Mouse (Mus musculus): ENCODE data around the gene Bptf. TPM values are rescaled to one million over a fixed set of nuclear protein-coding genes. Genes with fewer than 3 reads are reported as not detected.
A peak's percentile ranks its signal among the peaks of the same experiment; 100 is the strongest.
"Not testable (repeated sequence)": the region's sequence is repeated elsewhere in the genome, so short reads cannot be mapped to it uniquely, and the experiment has no call there.

Gene Bptf
- total RNA-seq, 2 experiments from 2014 or later: 27.9 to 31.3 TPM

DNA sequence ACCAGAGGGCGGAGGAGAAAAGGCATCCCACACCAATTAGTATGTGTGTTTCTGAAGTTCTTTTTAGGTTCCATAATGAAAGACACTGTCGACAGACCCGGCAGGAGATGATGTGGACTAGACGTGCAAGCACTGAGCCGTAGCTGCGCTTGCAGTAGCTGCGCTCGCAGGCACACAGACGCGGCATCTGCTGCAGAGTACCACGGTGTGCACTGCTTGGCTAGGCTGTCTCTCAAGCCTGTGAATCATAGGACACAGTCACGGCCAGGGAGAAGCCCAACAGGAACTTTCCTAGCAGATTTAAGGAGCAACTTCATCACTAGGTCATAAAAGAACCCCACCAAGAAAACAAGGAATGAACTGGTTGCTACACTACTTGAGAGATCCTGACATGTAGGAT lies 14.1 kb downstream of the Bptf start:
- DNase-seq: no peak

DNA sequence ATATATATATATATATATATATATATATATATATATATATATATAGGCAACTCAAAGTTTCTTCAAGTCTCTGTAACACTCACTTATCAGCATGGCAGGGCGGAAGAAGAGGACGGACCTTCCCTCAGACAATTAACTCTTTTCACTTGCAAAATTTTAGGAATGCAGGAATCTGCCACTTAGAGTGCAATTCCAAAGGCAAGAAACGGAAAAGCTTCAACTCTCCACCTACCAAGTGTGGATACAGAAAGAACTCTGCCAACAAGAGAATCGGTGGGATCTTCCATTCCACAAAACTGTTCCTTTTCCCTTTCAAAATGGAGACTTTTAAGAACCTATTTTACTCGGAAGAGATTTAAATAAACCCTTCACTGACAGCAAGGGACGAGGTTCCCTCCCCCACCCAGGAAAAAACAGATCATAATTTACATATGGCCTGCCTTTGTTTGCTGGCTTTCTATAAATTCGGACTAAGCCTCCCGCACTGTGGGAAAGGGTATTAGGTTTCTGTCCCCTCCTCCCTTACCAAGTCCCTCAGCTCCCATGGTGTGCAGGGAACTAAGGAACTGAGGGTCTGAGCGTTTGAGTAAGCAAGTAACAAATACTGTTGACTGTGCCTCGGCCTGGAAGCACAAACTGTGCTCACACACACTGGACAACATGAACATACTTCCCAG lies 17.9 kb downstream of the Bptf start:
- DNase-seq: no peak

DNA sequence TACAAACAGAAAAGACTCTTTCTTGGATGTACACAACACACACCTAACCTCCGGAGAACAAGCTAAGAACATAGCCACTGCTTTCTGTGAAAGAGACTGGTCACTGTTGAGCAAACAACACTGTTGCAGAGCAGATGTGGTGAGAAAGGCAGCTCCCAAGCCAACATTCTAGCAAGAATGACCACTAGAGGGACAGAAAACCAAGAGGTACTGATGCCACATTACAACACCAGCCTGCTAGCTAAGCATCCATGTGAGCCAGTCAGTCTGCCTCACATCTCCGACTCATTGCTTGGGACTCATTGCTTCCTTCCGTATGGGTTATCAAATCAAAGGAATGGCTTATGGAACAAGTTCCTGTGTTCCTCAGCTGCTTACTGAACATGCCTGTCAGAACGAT lies 18.8 kb downstream of the Bptf start:
- DNase-seq: peak; percentile 25 to 48

DNA sequence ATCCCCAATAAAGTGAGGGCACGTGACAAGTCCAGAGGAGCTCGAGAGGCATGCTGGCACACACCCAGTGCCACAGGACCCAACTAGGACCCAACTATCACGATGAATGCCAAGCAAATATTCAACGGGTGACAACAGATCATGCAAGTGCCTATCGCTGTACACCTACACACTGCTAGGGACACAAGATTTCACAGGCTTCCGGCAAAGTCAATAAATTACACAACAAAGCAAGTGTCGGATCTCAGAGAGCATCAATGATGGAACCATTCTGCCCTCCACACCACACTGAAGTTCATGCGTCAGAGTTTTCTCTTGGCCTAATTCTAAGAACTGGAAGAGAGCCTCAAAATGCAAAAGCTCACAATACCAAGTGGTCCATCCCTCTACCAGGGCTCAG lies 22.3 kb downstream of the Bptf start:
- no peak for DNase-seq

DNA sequence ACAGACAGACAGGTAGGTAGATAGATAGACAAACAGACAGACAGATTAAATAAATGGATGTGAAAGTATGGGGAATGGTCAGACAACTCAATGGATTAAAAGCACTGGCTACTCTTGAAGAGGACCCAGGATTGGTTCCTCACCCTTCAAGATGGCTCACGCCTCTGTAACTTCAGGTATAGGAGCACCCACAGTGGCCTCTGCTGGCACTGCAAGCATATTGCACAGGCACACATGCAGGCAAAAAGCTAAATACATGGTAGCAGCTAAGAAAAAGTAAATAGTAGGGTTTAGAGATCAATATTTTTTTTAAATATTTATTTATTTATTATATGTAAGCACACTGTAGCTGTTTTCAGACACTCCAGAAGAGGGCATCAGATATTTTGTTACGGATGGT lies 23.0 kb downstream of the Bptf start:
- DNase-seq: no peak

DNA sequence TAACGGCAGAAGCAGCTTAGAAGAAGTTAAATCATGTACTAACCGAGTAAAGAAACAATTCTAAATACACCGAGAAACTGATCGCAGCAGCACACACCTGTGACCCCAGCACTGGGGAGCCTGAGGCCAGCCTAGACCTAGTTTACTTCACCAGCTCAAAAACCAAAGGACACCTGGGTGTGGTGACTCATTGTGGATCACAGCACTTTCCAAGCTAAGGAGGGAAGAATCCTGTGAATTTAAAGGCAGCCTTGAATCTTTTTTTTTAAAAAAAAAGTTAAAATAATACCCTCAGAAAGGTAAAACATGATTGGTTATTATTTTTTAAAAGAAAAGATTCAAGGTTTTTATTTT lies 24.2 kb downstream of the Bptf start:
- DNase-seq: no peak

DNA sequence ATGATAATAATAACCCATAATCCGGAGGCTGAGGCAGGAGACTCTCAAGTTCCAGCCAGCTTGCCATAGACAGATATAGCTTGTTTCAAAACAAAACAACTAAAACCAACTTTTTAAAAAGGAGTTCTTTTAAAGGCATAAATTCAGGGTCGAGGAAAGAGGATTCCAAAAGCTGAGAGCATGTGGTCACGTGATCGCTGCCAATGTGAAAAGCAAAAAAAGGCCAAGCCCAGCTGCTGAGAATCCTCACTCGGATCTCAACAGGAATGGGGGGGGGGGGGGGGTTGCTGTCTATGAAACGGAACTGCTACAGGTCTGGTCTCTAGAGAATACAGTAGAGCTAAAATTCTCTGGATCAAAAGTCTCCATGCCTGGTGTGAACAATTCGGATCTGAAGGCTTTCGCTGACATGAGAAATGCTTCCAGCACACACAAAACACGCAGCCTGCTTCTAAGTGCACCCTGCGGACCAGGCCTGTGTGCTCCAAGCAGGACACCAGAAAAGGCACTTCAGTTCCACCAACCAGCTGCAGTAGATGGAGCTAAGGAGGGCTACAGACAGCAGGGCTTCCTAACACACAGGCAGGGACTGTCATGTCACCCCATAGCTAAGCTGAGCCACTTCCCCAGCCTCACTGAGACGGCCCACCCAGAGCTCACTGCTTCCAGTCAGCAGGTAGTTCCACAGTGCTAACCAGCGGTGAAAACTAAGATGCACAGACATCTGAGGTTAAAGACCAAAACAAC lies 24.8 kb downstream of the Bptf start:
- no peak for DNase-seq

DNA sequence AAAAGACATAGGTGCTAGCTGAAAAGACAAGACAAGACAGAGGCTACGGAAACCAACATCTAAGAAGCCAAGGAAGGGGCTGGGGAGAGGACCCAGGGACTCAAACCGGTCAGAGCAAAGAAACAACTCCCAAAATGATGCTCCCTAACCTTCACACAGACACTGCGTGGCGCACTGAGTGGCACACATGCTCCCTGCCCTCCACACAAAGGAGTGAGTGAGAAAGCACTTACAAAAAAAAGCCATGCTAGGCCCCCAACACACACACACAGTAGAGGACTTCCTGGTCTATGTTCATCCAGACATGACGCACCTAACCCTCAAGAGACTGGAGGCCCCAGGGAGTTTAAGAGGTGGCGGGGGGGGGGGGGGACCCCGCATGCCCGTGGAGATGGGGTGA lies 25.5 kb downstream of the Bptf start:
- DNase-seq: no peak

DNA sequence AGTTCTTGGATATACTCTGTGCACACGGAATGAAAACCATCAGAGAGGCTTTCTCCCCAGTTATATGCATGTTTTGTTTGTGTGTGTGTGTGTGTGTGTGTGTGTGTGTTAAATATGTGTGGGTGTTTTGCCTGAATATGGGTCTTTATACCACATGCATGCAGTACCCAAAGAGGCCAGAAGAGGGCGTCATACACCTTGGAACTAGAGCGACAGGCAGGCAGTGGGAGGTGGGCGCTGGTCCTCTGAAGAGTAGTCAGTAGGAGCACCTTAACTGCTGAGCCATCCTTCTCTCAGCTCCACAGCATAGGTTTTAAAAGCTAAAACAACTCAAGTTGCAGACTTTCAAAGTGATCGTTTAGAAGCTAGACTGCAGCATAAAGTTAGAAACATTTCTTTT lies 26.7 kb downstream of the Bptf start:
- peak; percentile 58 to 88 for DNase-seq

DNA sequence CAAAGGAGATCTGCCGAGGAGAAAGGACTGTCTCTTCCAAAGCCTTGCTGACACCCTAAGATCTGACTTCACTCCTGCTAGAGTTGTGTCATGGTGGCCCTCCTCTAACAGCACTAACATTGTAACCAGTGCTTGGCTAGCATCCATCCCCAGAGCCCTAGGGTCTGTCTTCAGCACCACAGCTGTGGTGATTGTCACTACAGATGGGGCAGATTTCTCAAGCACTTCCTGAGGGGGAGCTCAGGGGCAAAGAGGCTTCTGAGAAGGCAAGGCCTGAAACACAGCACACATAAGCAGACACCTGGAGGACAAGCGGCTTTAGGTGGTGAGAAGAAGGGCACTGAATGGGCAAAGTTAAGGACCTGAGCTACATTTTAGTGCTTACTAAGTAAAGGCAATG lies 28.2 kb downstream of the Bptf start:
- DNase-seq: no peak

DNA sequence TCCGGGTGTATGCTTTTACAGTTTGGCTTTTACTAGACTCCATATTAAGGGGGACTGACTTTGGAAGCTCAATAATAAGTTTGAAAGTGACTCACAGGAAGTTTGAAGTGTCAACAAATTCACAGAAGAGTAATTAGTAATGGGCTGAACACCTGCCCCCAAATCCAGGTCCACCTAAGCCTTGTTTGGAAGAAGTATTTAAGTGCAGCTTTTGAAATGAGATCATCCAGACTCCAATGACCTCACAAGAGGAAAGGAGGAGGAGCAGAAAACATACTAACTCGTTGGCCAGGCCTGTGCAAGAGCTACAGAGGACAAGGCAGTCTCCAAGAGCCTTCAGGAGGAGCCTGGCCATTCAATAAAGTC lies 28.7 kb downstream of the Bptf start:
- no peak for DNase-seq

DNA sequence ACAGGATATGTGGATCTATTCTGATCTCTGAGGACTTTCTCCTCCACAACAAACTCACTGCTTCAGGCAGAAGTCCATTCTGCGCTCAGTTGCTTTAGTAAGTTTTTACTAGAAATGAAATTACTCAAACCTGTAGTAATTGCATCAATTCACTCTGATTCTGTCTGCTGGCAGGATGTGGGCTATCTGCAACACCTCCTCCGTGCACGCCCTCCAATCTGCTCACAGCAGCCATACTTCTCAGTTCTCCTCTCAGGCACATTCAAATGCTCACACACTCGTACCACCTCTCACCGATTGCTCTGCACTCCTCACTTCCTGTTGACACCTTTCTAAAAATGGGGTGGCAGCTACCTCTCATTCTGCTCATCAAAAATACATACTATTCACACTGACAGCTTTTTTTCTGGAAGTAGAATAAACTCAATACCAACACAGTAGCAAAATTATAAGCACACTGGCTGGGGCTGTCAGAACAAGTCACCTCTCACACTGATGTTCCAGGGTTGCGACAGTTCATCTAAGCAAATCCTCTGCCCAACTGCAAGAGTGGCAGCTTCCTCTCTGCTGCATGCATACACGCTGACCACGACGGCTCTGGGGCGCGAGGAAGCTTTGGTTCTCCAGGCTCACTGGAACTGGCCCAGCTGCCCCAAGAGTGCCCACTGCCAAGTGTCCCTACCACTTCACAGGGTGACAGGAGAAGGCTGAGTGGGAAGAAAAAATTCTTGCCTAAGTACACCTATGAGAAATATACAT lies 29.3 kb downstream of the Bptf start:
- DNase-seq: peak; percentile 35

DNA sequence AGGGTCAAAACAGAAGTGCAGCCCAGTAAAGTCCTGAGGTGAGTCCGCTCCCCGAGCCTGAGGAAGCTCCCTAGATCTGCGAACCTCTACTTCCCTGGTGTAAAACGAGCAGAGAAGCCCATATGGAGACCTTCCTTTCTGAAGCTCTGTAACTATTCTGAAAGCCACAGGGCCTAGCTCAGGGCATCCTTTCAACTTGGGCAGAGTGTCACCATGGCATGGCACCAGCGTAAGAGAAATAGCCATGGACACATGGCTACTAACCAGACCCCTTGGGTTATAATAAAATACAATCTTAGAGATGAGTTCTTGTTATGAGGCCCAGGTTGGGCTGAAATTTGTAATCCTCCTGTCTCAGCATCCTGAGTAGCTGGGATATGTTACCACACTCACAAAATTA lies 35.0 kb downstream of the Bptf start:
- DNase-seq: no peak

DNA sequence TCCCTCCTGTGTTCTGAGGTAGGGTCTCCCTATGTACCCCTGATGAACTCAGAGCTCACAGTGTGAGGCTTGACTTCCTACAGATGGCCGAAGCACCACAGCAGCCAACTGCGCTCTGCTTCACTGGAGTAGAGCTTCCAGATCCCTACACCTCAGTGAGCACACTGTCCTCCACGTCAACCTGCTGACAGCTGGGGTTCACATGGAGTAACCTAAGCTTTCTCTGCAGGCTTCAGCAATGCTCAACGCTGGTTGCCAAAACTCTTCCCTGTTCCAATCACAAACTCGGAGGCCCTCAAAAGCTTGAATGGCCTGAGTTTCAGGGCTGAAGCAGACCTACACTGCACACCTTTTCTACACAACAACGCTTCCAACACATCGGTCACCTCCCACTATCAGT lies 38.1 kb downstream of the Bptf start:
- DNase-seq: no peak

DNA sequence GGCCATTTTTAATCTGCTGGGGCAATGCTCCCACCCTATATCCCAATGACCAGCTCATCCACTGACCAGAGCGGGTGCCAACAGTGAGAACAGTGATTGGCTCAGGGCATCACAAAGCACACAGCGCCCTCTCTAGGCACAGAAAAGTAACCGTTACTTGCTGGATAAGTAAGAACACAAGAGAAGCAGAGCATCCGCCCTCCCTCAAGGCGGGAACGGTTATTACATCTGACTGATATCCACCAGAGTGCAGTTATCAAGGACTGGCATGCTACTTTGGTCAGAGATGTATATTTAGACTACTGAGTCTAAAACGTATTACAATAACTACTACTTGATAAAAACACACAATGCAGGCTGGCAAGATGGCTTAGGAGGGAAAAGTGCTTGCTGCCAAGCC lies 39.3 kb downstream of the Bptf start:
- DNase-seq: no peak

DNA sequence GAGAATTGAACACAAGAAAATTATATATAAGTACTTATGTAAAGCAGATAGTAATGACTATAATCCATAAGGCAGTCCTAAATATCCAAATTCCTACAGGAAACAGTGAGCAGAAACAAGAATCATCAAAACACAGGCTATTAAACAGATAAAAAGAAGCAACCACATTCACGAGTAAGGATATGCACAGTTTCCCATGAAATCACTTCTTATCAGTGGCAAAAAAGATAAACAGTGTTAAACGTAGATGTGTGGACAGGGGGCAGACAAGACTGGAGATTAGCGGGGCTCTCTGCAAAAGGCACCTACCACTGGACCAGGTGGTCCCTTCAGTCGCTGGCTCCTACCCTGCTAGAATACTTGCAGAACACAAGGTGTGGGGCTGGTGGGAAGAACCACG lies 46.1 kb downstream of the Bptf start:
- DNase-seq: no peak

DNA sequence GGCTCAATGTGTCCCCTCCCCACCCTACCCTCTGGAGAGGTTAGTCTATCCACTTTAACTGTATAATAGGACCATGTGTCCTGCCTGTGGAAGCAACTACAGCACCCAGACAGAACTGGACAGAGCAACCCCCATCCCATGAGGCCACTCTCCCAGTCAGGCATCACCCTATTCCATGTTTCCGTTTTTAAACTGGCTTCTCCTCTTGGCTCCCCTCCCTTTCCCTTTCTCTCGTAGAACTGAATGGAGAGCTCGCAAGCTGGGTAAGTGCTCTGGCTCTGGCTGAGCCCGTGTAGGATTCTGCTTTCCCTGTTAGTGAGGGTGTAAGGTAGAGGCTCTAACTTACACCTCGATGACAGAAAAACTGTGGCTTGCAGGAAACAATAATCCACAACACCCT lies 48.4 kb downstream of the Bptf start:
- no peak for DNase-seq

DNA sequence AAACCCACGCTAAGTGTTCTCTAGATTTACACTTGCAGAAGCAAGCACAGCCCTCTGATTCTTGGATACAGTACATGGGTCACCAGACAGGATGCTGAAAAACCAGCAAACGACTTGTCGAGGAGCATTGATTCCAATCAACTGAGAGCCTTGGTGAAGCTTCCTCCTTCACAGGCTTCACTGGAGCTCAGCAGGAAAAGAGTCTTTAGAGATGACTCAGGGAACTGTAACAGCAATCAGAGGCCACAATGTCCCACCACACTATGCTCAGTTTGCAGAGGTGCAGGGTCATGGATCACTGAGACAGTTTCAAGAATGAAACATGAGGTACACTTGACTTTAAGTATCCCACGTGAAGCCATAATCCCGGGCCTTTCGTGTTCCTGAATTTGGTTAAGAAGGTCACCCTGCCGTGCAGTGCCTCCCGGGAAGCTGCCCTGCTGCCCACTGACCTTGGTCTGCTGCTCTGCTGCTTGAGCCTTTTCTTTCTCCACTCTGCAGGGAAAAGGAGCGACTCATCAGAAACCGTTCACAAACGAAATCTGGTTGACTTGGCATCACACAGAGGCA lies 66.6 kb downstream of the Bptf start:
- no peak for DNase-seq

DNA sequence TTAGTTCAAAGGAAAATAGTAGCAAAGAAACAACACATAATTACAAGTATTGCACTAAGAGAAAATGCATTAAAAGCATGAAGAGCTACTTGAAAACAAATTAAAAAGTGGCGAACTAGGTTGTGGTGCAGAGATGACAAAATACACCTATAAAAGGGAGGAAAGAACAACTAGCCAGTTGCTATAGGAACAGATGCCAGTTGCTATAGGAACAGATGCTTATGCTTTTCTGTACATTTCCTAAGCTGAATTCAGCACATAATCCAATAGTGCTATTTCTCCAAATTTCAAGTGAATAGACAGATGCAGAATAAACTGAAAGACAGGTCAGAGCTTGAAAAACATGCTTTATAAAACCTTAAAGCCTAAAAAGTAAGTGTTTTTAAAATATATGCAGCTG lies 67.3 kb downstream of the Bptf start:
- DNase-seq: no peak

DNA sequence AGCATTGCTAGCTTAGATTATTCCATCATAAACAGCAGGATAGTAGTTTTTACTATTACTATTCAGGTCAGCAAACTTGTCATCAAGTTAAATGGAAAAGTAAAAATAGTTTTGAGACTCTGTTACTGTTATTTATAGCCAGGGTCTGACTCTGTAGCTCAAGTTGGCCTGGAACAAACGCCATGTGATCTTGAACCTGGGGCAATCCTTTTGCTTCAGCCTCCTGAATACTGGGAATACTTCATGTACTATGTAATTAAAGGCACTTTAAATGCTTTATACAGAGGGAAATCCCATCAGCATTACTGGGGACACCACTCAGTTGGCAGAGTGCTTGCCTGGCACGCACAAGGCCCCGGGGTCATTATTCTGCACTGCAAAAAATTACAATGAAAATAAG lies 68.9 kb downstream of the Bptf start:
- peak; percentile 32 to 36 for DNase-seq

DNA sequence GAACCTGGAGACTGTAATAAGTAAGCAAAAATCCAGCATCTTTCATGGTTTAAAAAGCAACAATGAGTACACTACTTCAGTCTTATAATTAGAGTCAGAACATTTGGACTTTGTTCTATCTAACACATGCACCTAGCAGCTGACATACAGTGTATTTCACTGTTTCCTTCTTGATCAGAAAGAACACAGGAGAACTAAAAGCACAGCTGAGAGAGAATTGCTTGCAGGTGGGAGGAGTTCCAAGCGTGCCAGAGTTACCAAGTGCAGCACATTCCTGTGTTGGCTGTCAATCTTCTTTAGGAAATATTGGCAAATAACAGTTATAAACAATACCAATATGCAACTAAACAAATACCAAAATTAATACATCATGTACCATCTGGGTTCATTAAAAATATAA lies 71.0 kb downstream of the Bptf start:
- no peak for DNase-seq

DNA sequence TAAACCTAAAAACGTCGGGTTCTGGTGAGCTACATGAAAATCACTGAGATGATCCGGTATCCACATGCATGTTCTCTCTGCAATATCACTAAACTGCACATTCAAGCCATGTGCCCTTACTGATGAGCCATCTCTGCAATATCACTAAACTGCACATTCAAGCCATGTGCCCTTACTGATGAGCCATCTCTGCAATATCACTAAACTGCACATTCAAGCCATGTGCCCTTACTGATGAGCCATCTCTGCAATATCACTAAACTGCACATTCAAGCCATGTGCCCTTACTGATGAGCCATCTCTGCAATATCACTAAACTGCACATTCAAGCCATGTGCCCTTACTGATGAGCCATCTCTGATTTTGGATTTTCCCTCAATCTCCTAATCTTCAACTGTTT lies 72.3 kb downstream of the Bptf start:
- DNase-seq: not testable (repeated sequence)

DNA sequence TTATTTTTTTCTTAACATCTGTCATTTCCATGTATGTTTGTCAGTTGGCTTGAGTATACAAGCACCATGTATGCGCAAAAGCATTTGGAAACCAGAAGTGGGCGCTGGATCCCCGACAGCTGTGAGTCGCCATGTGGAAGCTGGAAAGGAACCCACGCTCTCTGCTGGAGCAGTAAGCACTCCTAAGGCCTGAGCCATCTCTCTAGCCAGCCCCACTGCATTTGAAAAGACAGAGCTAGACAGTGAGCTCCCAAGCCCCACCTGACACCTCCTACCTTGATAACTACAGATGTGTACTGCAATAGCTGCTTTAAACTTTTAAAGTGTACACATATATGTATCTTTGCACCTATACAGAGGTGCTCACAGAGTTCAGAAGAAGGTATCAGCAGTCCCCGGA lies 74.5 kb downstream of the Bptf start:
- DNase-seq: no peak
